Mouse (Mus musculus): Measurements from ENCODE around the gene Pik3r5.

DNA sequence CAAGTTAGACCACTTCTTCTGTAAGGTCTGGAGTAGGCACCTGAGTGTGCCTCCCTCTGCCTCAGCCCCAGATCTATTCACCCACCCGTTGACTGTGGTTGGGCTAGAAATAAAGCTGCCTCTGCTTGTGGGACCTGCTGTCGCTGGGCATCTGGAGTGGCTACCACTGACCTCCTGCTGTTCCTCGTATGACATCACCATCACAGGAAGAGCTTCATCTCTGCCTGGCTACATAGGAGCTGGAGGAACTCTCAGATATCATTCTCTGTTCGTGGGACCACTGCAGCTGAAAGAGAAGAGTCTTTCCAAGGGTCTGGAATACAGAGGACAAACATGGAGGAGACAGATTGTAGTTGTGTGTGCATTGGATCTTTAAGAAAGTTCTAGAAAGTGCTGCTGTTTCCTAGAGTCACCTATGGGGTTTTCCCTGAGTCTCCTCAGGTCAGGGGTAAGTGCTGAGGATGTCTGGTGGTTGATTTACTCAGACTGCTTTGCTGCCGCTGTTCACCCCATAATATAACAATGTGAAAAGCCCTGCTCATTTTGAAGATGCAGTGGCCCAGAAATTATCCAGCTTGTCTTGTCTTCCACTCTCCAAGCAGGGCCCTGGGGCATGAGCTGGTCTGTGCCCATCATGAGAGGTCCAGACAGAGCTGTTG, 20.0 kb downstream of the Pik3r5 start:
- TF ChIP-seq POLR2A (IDR thresholded peaks at IDR 0.05; ENCODE audit: extremely low read depth, insufficient read depth, low read length) (no peak), CTCF (IDR thresholded peaks at IDR 0.05; ENCODE audit: low read depth, low read length) (no peak)
